Mouse (Mus musculus): ENCODE measurements around the gene Ppp4r1.

- TF ChIP-seq CTCF (IDR thresholded peaks at IDR 0.05), result no peak
- no peak for TF ChIP-seq POLR2A (IDR thresholded peaks at IDR 0.05; ENCODE audit: insufficient read depth, low read depth, low read length)
Measured at GRCm38 (mm10) chr17:65865265-65865664, 82.9 kb downstream of the Ppp4r1 start.

All from heart, adult 2 months (tissue).